Mouse (Mus musculus) liver, embryonic 13.5 days (tissue): ENCODE data around the gene Ddx20. TPM values are rescaled to one million over a fixed set of nuclear protein-coding genes. Genes with fewer than 3 reads are reported as not detected.
"Not testable (repeated sequence)": the region's sequence is repeated elsewhere in the genome, so short reads cannot be mapped to it uniquely, and the experiment has no call there.

ENCODE experiments used
- ATAC-seq: fragments of 200-750 bp; cut with Nextera tagmentation; 2 replicates; pipeline ENCODE4 v1.8.0; 2017; ENCODE audit warnings: low read depth, mild to moderate bottlenecking, moderate number of reproducible peaks, moderate library complexity
- DNase-seq: peaks from one replicate; pipeline ENCODE4 v3.0.0; 2022
- H3K27ac ChIP-seq: fragments of 300-500 bp; sonication (generic); 2 replicates; pipeline ENCODE4 v1.5.1; 2015; ENCODE audit warnings: moderate library complexity, mild to moderate bottlenecking, inconsistent platforms
- H3K27me3 ChIP-seq: fragments of 300-500 bp; sonication (generic); 2 replicates; pipeline ENCODE4 v1.6.1; 2015; ENCODE audit warnings: mild to moderate bottlenecking, inconsistent platforms
- H3K36me3 ChIP-seq: fragments of 300-500 bp; sonication (generic); 2 replicates; pipeline ENCODE4 v1.6.1; 2015; ENCODE audit warnings: mild to moderate bottlenecking, inconsistent platforms
- H3K4me1 ChIP-seq: fragments of 300-500 bp; sonication (generic); replicated peaks from 2 replicates; pipeline ENCODE4 v1.6.1; 2015; ENCODE audit warnings: inconsistent platforms
- H3K4me2 ChIP-seq: fragments of 300-500 bp; sonication (generic); 2 replicates; pipeline ENCODE4 v1.6.1; 2015; ENCODE audit warnings: inconsistent platforms, mild to moderate bottlenecking, moderate library complexity
- H3K4me3 ChIP-seq: fragments of 300-500 bp; sonication (generic); replicated peaks from 2 replicates; pipeline ENCODE4 v1.5.1; 2015; ENCODE audit warnings: mild to moderate bottlenecking, inconsistent platforms
- H3K9ac ChIP-seq: fragments of 300-500 bp; sonication (generic); 2 replicates; pipeline ENCODE4 v1.6.1; 2015; ENCODE audit warnings: mild to moderate bottlenecking, inconsistent platforms
- H3K9me3 ChIP-seq: fragments of 300-500 bp; sonication (generic); replicated peaks from 2 replicates; pipeline ENCODE4 v1.6.1; 2016; ENCODE audit warnings: inconsistent platforms
- WGBS: fragments of 180-500 bp; shearing (Covaris S2); methylation state at CpG from one replicate; pipeline ENCODE4 v1.1.7; 2015; ENCODE audit not compliant: insufficient replicate concordance; 5-methylcytosine and 5-hydroxymethylcytosine counted together
- polyA plus RNA-seq: library from polyadenylated mRNA; unstranded; fragments of >200 nt; fragmentation: Nextera tagmentation; extraction: Ambion mirVana; gene quantifications from 2 replicates; pipeline ENCODE4 v1.2.1, GENCODE M21; 2015

Gene Ddx20
- polyA plus RNA-seq, 1 experiment from 2014 or later = 24.8 TPM

DNA sequence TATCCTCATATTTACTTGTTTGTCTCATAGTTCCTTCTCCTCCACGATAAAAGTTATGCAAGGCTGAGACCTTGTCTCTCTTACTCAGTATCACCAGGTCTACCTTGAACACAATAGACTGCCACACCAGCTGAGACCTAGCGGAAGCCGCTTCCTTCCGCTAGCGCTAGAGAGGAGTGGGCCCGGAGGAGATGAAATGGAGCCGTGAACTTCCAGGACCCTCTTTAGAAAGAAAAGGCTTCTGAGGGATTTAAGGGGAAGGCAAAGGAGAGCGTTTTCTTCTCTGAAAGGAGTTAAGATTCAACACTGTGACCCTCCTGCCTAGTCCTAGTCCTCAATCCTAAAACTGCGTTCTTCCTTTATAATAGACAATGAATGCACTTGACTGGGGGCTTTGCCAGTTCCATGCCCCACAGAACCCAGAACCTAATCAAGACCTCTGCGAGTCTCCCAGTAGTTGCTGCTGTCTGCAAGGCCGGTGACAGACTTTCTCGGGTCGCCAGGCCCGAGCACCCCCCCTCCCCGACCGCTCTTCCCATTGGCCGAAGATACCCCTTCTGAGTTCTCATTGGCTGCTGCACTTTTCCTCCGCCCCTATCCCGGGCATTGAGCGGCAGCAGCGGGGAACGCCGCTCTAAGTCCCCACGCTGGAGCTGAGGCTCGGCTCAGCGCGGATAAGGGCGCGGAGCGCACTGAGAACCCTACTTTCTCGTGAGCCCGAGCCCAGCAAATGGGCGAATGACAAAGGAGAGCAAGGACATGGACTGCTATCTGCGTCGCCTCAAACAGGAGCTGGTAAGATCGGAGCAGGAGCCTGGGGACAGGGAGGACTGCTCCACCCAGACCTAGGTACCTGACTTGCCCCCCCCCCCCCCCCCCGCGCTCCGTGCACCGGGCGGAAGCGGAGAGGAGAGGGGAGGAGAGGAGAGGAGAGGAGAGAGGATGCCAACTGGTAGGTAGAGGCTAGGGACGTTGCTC lies 16.9 kb upstream of the Ddx20 start, which contains the start of gene Inka2:
Inka2 (plus strand) TSS at position 569 of the 978 bp plus-strand sequence.
- H3K4me3 ChIP-seq = peak within 1 kb of the TSS; percentile 65
- peak within 1 kb of the TSS; percentile 94 for H3K4me2 ChIP-seq
- DNase-seq (peak; percentile 78), ATAC-seq (peak; percentile 91)
- WGBS = 7% methylated on average over 39 of the region's 43 CpGs
- H3K9ac ChIP-seq = peak within 1 kb of the TSS; percentile 71
- H3K36me3 ChIP-seq = no peaks in the 10 kb centered on the region
- H3K27me3 ChIP-seq = peaks cover 35% of the 10 kb centered on the region
- H3K4me1 ChIP-seq = peaks cover 71% of the 10 kb centered on the region
- peak within 1 kb of the TSS; percentile 55 for H3K27ac ChIP-seq
- H3K9me3 ChIP-seq = no peaks in the 10 kb centered on the region

DNA sequence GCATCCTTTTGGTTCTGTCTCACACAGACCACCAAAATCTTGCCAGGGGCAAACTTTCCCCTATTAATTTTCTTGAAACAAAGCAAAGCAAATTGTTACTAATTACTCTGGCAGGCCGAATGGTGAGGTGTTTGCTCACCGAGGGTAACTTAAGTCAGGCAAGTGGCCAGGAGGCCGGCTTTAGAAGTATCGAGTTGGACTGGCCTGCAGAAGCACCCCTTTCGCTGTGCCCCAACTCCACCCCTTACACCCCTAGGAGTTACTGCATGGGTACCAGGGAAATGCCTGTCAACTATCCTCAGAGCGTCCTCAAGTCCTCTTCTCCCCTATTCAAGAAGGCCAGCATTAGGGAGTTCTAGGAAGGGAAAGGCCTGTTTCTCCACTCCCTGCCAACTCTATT lies 16.2 kb upstream of the Ddx20 start:
- no peak overlapping the region for H3K4me3 ChIP-seq
- H3K4me2 ChIP-seq = peak overlapping the region; percentile 94
- H3K4me1 ChIP-seq = peaks cover 79% of the 10 kb centered on the region
- H3K36me3 ChIP-seq = no peaks in the 10 kb centered on the region
- DNase-seq (no peak), ATAC-seq (no peak)
- H3K27me3 ChIP-seq = peaks cover 33% of the 10 kb centered on the region
- 55% methylated on average over 6 of the region's 6 CpGs for WGBS
- peak overlapping the region; percentile 39 for H3K27ac ChIP-seq
- H3K9me3 ChIP-seq = no peaks in the 10 kb centered on the region
- peak overlapping the region; percentile 71; the same call in 1 of the 2 replicates for H3K9ac ChIP-seq

DNA sequence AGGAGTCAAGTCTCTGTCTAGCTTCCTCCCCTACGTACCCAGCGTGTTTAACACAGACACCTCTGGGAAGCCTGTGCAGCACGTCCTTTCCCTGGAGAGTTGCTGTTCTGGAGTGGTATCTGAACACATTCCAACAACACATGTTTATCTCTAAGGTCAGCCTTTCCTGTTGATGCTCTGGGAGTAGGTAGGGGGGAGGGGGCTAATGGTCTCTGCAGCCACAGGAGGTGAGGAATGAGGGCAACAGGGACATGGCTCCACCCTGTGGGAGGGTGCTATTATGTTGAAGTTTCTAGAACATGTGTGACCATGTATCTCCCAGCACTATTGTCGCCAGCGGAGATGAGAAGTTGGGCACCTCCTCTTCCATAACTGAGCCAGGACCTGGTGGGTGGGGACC lies 14.0 kb upstream of the Ddx20 start:
- Histone ChIP-seq H3K4me3 (peak overlapping the region; percentile 20; the same call in 1 of the 2 replicates), H3K9me3 (no peaks in the 10 kb centered on the region), H3K9ac (peak overlapping the region; percentile 61), H3K27me3 (peaks cover 23% of the 10 kb centered on the region), H3K27ac (peak overlapping the region; percentile 79), H3K4me2 (peak overlapping the region; percentile 56), H3K4me1 (peaks cover 87% of the 10 kb centered on the region), H3K36me3 (no peaks in the 10 kb centered on the region)
- ATAC-seq (peak; percentile 12), DNase-seq (peak; percentile 54)
- WGBS = 17% methylated on average over 5 of the region's 5 CpGs

DNA sequence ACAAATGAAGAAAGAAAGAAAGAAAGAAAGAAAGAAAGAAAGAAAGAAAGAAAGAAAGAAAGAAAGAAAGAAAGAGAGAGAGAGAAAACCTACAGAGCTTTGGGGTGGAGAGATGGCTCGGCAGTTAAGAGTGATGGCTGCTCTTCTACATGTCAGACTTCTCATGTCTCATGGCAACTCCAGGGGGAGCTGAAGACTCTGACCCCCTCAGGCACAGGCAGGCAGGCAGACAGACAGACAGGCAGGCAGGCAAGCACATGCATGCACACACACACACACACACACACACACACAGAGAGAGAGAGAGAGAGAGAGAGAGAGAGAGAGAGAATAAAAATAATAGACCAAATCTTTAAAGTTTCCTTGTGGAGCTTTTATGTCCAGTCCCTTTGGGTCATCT lies 13.4 kb upstream of the Ddx20 start:
- not testable (repeated sequence) for H3K36me3 ChIP-seq, DNase-seq, H3K9me3 ChIP-seq, ATAC-seq
- Histone ChIP-seq H3K4me2 (peak overlapping the region; percentile 56), H3K27ac (peak overlapping the region; percentile 79), H3K9ac (peak overlapping the region; percentile 61; the same call in 1 of the 2 replicates), H3K4me3 (peak overlapping the region; percentile 20; the same call in 1 of the 2 replicates), H3K27me3 (peaks cover 23% of the 10 kb centered on the region), H3K4me1 (peaks cover 91% of the 10 kb centered on the region)
- 17% methylated on average over 1 of the region's 1 CpGs for WGBS

DNA sequence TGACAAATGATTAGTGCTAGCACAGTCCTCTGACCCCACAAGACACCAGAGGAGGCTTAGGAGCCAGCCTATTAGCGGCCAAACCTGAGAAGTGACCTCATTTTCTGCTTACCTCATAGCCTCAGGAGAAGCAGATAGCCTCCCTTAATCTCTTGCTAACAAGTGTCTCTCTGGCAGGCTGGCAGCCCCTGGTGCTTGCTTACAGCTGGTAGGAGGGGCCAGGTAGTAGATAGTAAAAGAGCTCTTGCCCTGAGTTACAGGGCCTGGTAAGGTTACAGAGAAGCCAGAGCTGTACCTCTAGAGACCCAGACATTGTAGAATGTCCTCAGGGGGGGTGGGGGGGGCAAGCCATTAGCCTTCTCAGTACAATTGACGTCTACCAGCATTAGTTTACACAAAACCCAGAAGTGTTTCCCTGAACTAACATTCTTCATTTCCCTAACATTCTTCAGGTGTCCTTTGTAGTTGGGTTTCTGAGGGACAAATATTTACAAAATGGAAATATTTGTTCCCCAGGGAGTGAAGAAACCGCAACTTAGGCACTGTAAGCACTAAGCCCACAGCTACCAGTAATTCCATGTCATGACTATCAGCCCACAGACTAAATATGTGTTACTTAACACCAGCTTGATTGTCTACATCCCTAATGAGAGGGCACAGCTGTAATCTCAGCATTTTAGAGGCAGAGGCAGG lies 12.0 kb upstream of the Ddx20 start:
- ATAC-seq (peak; percentile 95), DNase-seq (peak; percentile 79)
- peak overlapping the region; percentile 44 for H3K4me2 ChIP-seq
- H3K36me3 ChIP-seq = no peaks in the 10 kb centered on the region
- peaks cover 28% of the 10 kb centered on the region for H3K27me3 ChIP-seq
- peak overlapping the region; percentile 87 for H3K27ac ChIP-seq
- WGBS = 43% methylated on average over 3 of the region's 3 CpGs
- H3K9me3 ChIP-seq = no peaks in the 10 kb centered on the region
- no peak overlapping the region for H3K4me3 ChIP-seq
- peaks cover 80% of the 10 kb centered on the region for H3K4me1 ChIP-seq
- peak overlapping the region; percentile 46 for H3K9ac ChIP-seq

DNA sequence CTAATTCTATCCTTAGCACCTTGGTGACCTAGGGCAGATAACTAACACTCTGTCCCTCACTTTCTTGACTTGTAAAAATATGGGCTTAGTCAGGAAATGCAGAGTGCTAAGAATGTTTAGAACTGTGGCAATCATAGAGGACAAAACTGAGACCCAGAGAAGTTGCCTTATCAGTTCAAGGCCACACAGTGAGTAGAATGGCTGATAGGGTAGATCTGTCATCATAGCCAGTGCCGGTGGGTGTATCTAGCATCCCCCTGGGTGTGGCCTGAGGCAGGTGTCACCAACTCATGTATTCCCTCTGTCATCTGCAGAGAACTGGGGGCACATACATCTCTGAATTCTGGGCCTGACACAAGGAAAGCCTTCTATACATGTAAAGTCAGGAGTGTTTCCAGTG lies 10.9 kb upstream of the Ddx20 start:
- peak overlapping the region; percentile 44 for H3K4me2 ChIP-seq
- H3K27ac ChIP-seq = peak overlapping the region; percentile 87
- peak overlapping the region; percentile 34; the same call in 1 of the 2 replicates for H3K9ac ChIP-seq
- H3K27me3 ChIP-seq = peaks cover 38% of the 10 kb centered on the region
- H3K9me3 ChIP-seq = no peaks in the 10 kb centered on the region
- no peak overlapping the region for H3K4me3 ChIP-seq
- H3K36me3 ChIP-seq = no peaks in the 10 kb centered on the region
- H3K4me1 ChIP-seq = peaks cover 69% of the 10 kb centered on the region
- ATAC-seq (peak; percentile 59), DNase-seq (peak; percentile 62)
- 9% methylated on average over 1 of the region's 1 CpGs for WGBS

DNA sequence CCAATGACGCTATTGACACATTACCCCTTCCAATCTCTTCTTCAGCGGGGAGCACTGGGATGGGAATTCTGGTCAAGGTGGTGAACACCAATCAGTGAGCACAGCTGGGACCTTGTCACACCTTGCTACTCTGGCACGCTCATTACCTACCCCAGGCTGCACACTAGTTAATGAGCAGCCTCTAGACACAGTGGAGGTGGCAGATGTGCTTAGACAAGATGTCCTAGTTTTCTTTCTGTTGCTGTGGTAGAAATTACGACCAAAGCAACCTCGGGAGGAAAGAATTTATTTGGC lies 9.7 kb upstream of the Ddx20 start:
- no peak for ATAC-seq
- no peaks in the 10 kb centered on the region for H3K9me3 ChIP-seq
- no peak overlapping the region for H3K4me3 ChIP-seq
- H3K9ac ChIP-seq = no peak overlapping the region
- H3K27me3 ChIP-seq = peaks cover 50% of the 10 kb centered on the region
- peaks cover 57% of the 10 kb centered on the region for H3K4me1 ChIP-seq
- no peaks in the 10 kb centered on the region for H3K36me3 ChIP-seq
- no peak for DNase-seq
- 71% methylated on average over 5 of the region's 5 CpGs for whole genome bisulfite sequencing
- H3K27ac ChIP-seq = no peak overlapping the region
- no peak overlapping the region for H3K4me2 ChIP-seq

DNA sequence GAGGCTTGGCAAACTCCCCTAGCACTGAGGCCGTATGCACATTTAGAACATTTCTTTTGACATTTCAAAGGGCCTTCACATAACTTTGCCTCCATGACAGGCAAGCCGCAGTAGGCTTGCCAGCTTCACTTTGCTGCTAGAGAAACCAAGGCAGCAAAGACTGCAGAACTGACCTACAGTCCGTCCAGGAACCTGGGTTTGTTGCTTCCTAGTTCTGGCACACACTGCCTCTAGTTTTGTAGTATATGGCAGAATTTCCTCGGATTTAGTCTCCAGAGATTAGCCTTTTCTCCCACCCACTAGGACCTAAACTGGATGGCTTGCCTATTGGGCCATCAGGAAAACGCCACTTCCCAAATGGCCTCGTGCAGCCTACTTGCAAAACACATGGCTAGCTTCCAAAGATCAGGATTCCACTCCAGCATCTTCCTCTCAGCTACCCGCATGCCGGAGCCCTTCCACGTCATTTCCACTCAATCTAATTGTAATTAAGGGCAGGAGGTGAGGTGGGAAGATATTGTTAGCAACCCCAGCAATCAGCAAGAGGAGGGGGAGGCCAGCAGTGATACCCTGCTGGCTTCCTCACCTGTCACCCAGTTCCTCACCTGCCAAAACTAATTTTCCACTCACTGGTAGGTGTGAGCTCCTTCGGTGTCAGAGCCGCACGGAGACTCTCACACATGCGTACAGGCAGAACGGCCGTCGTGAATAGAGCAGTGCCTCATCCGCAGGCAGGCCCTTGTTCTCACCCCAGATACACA lies 9.2 kb upstream of the Ddx20 start:
- Histone ChIP-seq H3K27me3 (peaks cover 54% of the 10 kb centered on the region), H3K36me3 (no peaks in the 10 kb centered on the region), H3K27ac (no peak overlapping the region), H3K9me3 (no peaks in the 10 kb centered on the region), H3K4me1 (peaks cover 52% of the 10 kb centered on the region), H3K4me3 (no peak overlapping the region), H3K9ac (no peak overlapping the region), H3K4me2 (no peak overlapping the region)
- ATAC-seq (no peak), DNase-seq (no peak)
- 82% methylated on average over 17 of the region's 17 CpGs for WGBS

DNA sequence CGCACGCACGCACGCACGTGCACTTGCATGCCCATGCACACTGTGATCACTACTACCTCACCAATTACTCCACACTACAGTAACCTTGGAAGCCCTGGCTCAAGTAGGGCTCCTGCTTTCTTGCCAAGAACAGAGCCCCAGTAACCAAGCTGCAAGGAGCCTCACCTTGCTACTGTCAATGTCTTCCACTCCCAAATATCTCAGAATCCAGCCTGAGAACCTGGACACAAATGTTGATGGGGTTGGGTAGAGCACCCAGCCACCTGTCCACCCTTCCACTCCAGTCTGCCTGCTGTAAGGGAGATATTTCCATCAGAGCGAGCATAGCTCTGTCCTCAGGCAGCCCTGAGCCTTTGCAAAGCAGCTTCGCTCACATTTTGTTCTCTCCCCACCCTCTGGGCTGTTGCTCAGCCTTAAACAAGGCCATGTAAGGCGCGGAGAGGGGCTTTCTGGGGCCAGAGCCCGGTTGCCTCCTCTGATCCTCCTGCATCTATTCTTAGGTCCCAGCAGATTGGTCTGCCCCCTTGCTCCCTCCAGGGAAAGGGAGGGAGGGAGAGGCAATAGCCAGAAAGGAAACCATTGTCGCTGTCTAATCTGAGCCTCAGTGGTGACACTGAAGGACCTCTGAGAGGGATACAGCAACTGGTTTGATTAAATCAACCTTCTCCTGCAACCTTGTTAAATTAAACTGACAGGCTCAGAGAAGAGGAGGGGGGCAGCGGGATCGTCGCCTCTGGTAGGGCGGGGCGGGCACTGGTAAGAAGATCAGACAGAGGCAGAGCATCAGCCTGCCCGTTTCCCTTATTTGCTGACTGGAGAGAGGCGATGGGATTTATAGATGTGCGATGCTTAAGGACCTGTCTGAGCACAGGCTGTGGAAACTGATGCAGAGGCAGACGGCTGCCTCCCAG lies 8.4 kb upstream of the Ddx20 start:
- H3K27ac ChIP-seq = no peak overlapping the region
- DNase-seq (no peak), ATAC-seq (no peak)
- H3K4me2 ChIP-seq = no peak overlapping the region
- H3K27me3 ChIP-seq = peaks cover 61% of the 10 kb centered on the region
- H3K36me3 ChIP-seq = no peaks in the 10 kb centered on the region
- no peak overlapping the region for H3K4me3 ChIP-seq
- WGBS = 48% methylated on average over 20 of the region's 20 CpGs
- H3K9ac ChIP-seq = no peak overlapping the region
- peaks cover 43% of the 10 kb centered on the region for H3K4me1 ChIP-seq
- no peaks in the 10 kb centered on the region for H3K9me3 ChIP-seq

DNA sequence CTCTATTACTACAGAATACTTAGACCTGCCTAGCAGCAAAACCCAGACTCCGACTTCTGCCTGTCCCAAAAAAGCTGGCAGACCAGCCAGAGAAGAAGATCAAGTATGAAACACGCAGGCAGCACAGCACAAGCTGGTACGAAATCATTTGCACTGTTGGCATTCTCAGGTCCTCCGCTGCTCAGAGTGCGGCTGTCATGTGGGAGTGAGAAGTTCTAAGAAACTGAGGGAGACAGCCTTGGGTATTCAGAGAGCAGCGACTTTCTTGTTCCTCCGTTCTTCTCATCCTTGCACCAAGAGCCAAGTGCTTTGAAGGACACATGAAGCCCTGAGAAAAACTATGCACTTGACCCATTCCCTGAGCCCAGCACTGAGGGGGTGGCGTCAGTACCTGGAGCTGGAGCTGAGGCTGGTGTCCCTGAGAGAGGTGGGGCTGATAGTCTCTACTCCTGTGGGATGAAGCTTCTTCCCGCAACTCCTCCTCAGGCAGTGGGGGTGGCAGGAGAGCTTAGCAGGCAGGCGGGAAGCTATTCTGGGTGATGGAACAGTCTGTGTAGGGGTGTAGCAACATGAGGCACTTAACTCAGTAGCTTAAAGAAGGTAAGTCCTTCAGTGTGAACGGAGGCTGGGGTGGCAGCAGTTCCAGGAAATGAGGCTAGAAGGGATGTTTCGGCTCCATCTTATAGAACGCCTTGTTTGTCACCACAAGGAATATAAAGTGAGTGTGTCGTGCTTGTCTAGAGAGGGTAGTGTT lies 6.1 kb upstream of the Ddx20 start:
- Histone ChIP-seq H3K4me1 (peaks cover 21% of the 10 kb centered on the region), H3K27ac (no peak overlapping the region), H3K9me3 (no peaks in the 10 kb centered on the region), H3K9ac (no peak overlapping the region), H3K4me3 (no peak overlapping the region), H3K4me2 (no peak overlapping the region), H3K27me3 (peaks cover 61% of the 10 kb centered on the region), H3K36me3 (no peaks in the 10 kb centered on the region)
- ATAC-seq (no peak), DNase-seq (no peak)
- WGBS = 64% methylated on average over 14 of the region's 14 CpGs
